Mouse (Mus musculus): ENCODE measurements at regions not wholly inside any gene's neighbourhood (a gene's known extent, or its start where the extent isn't known, plus 50 kb on each side); places are given as distances from the start of the nearest gene placed in this dataset.

DNA sequence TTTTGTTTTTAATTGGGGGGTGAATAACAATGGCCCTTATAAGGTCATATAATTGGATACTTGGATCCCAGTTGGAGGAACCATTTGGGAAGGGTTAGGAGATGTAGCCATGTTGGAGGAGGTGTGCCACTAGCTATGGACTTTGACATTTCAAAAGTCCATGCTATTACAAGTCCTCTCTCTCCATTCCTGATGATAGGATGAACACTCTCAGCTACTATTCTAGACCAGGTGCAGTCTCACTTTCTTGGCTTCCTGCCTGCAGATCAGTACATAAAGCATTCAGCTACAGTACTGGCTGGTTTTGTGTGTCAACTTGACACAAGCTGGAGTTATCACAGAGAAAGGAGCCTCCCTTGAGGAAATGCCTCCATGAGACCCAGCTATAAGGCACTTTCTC lies 53.9 kb upstream of the Atp11b start:
- DNase-seq (no peak), ATAC-seq (no peak)
- no peak overlapping the region for H3K4me3 ChIP-seq (ENCODE audit: low read depth, low read length)
- no peak overlapping the region for H3K27ac ChIP-seq (ENCODE audit: low read depth)
- H3K4me2 ChIP-seq (ENCODE audit: low read depth, low read length) = no peak overlapping the region
- no peaks in the 10 kb centered on the region for H3K27me3 ChIP-seq (ENCODE audit: insufficient read depth, low read length)
- H3K9ac ChIP-seq (replicated peaks) = no peak overlapping the region
- no peaks in the 10 kb centered on the region for H3K9me3 ChIP-seq (ENCODE audit: low read length)
- no peaks in the 10 kb centered on the region for H3K36me3 ChIP-seq (replicated peaks; ENCODE audit: insufficient read depth, low read length)
- TF ChIP-seq EP300 (IDR thresholded peaks at IDR 0.05; ENCODE audit: low read depth) = no peak
- no peak for TF ChIP-seq CTCF (IDR thresholded peaks at IDR 0.05; ENCODE audit: low read depth)
- H3K4me1 ChIP-seq (ENCODE audit: insufficient read depth) = no peaks in the 10 kb centered on the region

DNA sequence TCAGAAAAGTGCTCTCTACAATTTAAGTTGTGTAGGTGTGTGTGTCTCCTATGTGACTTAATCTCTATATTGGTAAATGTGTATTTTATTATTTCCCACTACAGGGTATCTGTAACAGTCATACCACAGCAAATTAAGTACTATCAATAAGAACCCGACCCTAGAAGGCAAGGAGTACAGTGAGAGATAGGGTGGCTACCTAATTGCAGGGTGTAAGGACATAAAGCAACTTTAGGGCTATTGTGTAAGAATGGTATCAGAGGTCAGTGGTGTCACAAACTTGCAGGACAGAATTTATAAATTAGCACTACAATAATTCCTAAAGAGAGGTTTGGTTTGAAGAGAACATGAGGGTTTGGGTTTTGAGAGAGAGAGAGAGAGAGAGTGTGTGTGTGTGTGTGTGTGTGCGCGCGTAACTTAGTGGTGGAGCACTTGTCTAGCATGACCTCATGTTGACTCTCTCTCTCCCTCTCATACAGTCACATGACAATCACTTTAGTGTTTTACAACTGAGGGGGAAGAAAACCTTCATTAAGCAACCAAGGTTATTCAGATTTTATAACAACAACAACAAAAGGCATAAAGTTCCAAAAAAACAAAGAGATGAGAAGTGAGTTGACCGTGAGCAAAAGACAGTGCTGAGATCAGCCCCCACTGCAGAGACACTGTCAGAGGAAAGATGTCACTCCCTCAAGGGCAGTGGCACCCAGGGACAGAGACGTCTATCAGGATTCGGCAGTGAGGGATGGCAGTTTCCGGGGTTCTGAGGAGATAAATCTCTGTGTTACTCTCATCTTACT lies 50.2 kb upstream of the Atp11b start:
- no peak for TF ChIP-seq CTCF (IDR thresholded peaks at IDR 0.05; ENCODE audit: low read depth)
- TF ChIP-seq EP300 (IDR thresholded peaks at IDR 0.05; ENCODE audit: low read depth) = no peak
- Histone ChIP-seq H3K4me2 (ENCODE audit: low read depth, low read length) (no peak overlapping the region), H3K4me3 (ENCODE audit: low read depth, low read length) (no peak overlapping the region), H3K36me3 (replicated peaks; ENCODE audit: insufficient read depth, low read length) (no peaks in the 10 kb centered on the region), H3K4me1 (ENCODE audit: insufficient read depth) (no peaks in the 10 kb centered on the region), H3K9ac (replicated peaks) (no peak overlapping the region), H3K27me3 (ENCODE audit: insufficient read depth, low read length) (no peaks in the 10 kb centered on the region), H3K27ac (ENCODE audit: low read depth) (no peak overlapping the region), H3K9me3 (ENCODE audit: low read length) (no peaks in the 10 kb centered on the region)
- ATAC-seq (no peak), DNase-seq (no peak)
- 71% methylated on average over 8 of the region's 8 CpGs for WGBS (ENCODE audit: insufficient replicate concordance)
